Mouse (Mus musculus) layer of hippocampus, adult 18-20 months (tissue): ENCODE measurements around the gene Pcnx2. TPM values are rescaled to one million over a fixed set of nuclear protein-coding genes. Genes with fewer than 3 reads are reported as not detected.

Experiments used
- DNase-seq, 2 experiments: peaks; one replicate each; pipeline ENCODE4 v3.0.0; 2022; ENCODE audit warnings: low spot score in 2 of 2
- total RNA-seq, 2 experiments: library from RNA; stranded (reverse); gene quantifications; 2 replicates each; pipeline ENCODE4 v1.2.3; 2021

Gene Pcnx2
- total RNA-seq, 2 experiments from 2014 or later, result 66.1 to 67.7 TPM

DNA sequence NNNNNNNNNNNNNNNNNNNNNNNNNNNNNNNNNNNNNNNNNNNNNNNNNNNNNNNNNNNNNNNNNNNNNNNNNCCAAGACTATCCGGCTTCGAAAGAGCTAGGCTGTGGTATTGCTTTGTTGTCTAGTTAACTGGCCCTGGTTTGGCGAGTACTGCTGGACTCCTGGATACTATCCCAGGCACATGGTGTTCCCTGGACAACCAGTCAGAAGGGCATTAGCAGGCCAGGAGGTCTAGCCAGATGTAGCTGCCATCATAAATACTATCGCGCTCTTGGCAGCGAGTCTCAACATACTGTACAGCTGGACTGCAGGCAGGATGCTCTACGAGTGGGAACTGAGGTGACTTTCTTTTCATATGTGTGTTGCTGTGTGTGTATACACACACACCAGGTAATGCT lies 175.4 kb downstream of the Pcnx2 start:
- no peak for DNase-seq

- DNase-seq, result no peak
Observed at GRCm38 (mm10) chr8:125718914-125719313, 179.2 kb downstream of the Pcnx2 start.

- DNase-seq, result no peak
Observed at GRCm38 (mm10) chr8:125716613-125717012, 181.5 kb downstream of the Pcnx2 start.

DNA sequence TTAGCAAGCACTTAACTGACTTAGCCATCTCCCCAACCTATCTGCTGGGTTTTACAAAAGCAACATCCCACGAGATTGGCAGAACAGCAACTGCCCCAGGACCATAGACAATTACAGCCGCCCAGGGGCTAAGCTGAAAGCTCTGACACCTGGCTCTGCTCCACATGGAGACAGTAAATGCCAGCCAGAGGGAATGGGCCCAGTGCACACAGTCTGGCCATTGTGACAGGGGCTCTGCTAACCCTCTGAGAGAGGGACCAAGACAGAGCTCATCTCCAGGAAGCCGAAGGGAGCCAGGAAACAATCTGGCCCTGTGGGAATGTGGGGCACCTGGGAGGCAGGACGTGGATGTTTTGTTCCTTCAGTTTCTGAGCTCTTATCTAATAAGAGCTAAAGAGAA lies 181.9 kb downstream of the Pcnx2 start:
- no peak for DNase-seq

DNA sequence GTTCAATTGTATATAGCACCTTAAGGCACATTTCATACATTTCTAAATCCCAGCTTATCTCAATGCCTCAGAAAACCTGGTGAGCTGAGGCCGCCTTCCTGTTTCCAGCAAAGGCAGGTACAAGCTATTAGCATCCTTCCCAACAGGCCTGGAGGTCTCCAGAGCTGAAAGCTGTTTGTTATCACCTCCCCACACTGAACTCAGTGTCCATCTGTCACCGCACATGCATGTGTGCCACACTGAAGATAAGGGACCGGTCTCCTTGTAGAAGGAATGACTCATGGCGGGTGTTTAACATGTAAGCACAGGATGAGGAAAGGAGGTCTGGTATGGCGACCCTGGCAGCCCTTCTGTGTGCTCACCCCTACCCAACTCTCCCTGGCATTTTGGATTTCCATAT lies 186.6 kb downstream of the Pcnx2 start:
- DNase-seq, result no peak

- DNase-seq, result no peak
Observed at GRCm38 (mm10) chr8:125709171-125709570, 188.9 kb downstream of the Pcnx2 start.

GRCm38 (mm10) chr8:125705816-125706215 lies 192.3 kb downstream of the Pcnx2 start:
- DNase-seq, result no peak

DNA sequence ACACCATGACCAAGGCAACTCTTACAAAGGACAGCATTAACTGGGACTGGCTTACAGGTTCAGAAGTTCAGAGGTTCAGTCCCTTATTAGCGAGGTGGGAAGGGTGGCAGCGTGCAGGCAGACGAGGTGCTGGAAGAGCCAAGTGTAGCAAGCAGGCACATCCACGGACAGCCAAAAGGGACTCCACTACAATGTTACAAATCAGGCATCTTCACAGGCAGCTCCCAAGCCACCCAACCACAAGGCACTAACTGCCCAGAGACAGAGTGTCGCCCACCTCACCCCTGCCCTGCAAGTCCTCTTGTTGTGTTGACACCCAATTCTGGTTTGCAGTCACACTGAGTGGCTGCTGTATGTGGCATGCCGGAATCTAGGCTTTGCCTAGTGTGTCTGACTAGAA lies 193.7 kb downstream of the Pcnx2 start:
- no peak for DNase-seq

DNA sequence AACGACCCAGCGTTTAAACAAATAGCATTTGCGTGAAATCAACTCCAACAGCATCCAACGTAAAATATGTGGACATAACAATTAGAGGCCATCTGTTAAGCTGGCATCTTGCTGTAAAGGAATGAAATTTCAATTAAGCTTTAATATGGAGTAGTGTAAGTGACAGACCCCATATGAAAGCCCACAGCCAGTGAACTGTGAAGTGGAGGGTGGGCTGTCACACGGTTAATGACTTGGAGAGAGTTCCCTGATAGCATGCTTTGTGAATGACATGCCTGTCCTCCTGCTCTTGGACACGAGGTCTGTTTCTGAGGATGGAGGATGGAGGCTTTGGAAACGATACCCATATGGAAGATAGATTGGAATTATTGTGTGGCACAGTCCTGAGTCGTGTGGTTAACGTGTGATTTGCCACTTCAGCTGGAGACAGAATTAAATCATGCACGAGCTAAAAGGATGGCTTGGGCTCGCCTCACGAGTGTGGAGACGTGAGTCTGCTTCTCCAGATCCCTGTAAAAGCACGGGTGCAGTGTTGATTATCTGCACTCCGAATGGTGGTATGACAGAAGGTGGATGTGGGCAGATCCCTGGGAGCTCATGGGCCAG lies 195.1 kb downstream of the Pcnx2 start:
- DNase-seq, result no peak

Other genes starting within 250 kb of the Pcnx2 start
- 1 to 10 TPM; 4.9 to 5.6 TPM for gene Map10, start 228.5 kb downstream of the Pcnx2 start, total RNA-seq
- gene Ntpcr, start 168.4 kb downstream of the Pcnx2 start, total RNA-seq, result 10 to 100 TPM; 21.0 to 23.6 TPM
- 1 to 10 TPM; 1.3 to 1.5 TPM for gene Map3k21, start 12.1 kb upstream of the Pcnx2 start, total RNA-seq
- gene Kcnk1, start 96.9 kb upstream of the Pcnx2 start, total RNA-seq, result 10 to 100 TPM; 77.8 to 77.9 TPM